Mouse (Mus musculus): Measurements from ENCODE around the gene Rangrf. TPM values are rescaled to one million over a fixed set of nuclear protein-coding genes. Genes with fewer than 3 reads are reported as not detected.
"Not testable (repeated sequence)": the region's sequence is repeated elsewhere in the genome, so short reads cannot be mapped to it uniquely, and the experiment has no call there.

Gene Rangrf
- polyA plus RNA-seq (2011; ENCODE audit: insufficient read length, low read depth, missing spikeins): 35.4 and 38.2 TPM in 2 replicates

DNA sequence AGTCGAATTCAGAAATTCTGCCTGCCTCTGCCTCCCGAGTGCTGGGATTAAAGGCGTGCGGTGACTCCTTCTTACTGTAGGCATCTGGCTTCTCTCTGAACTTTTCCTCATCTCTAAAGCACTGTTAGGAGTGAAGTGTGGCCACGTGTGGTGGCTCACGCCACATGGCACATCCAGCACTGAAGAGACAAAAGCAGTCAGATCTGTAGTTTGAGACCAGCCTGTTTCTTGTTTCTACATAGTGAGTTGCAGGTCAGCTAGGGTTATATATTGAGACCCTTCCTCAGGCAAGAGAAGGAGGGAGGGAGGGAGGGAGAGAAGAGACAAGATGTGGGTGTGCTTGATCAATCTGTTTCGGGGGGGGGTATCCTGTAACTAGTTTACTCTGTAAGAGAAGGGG is at the start of gene Rangrf:
Gene Rangrf (minus strand): TSS at position 101 of the 400 bp plus-strand sequence.
- H3K4me1 ChIP-seq (ENCODE audit: control insufficient read depth, insufficient read depth, low read length): 0 out of 2 replicates have a peak, but pooled peaks cover 2% of the 10 kb centered on the region
- H3K27ac ChIP-seq (ENCODE audit: insufficient read depth, low read length): no peak within 1 kb of the TSS
- peak within 1 kb of the TSS; percentile 31; the same call in 1 of the 2 replicates for H3K4me3 ChIP-seq (ENCODE audit: insufficient read depth, low read length)
- no peak for TF ChIP-seq CTCF (IDR thresholded peaks at IDR 0.05; ENCODE audit: borderline replicate concordance, insufficient read depth, low read length)
- no peak for TF ChIP-seq POLR2A (IDR thresholded peaks at IDR 0.05; ENCODE audit: low read depth, low read length)

DNA sequence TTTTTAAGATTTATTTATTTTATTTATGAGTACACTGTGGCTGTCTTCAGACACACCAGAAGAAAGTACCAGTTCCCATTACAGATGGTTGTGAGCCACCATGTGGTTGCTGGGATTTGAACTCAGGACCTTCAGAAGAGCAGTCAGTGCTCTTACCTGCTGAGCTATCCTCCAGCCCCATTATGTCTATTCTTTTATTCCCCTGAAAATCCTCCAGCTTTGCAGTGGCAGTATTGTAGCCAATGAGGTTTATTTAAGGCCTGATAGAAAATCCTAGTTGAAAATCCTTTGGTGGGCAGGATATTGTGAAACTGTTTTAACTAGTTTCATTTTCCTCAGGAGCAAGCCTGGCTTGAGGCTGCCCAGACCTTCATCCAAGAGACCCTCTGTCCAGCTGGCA is 45.7 kb upstream of the Rangrf start:
- H3K4me3 ChIP-seq (ENCODE audit: insufficient read depth, low read length): no peak overlapping the region
- no peak for TF ChIP-seq POLR2A (IDR thresholded peaks at IDR 0.05; ENCODE audit: low read depth, low read length)
- TF ChIP-seq CTCF (IDR thresholded peaks at IDR 0.05; ENCODE audit: borderline replicate concordance, insufficient read depth, low read length): no peak
- H3K4me1 ChIP-seq (ENCODE audit: control insufficient read depth, insufficient read depth, low read length): no peaks in the 10 kb centered on the region
- H3K27ac ChIP-seq (ENCODE audit: insufficient read depth, low read length): no peak overlapping the region

- Histone ChIP-seq H3K4me3 (ENCODE audit: insufficient read depth, low read length) (peak overlapping the region; percentile 48), H3K27ac (ENCODE audit: insufficient read depth, low read length) (peak overlapping the region; percentile 90), H3K4me1 (ENCODE audit: control insufficient read depth, insufficient read depth, low read length) (no peaks in the 10 kb centered on the region)
- TF ChIP-seq POLR2A (IDR thresholded peaks at IDR 0.05; ENCODE audit: low read depth, low read length): no peak; the same call in 1 of the 2 replicates
- no peak for TF ChIP-seq CTCF (IDR thresholded peaks at IDR 0.05; ENCODE audit: borderline replicate concordance, insufficient read depth, low read length)
Measured at GRCm38 (mm10) chr11:69016755-69017154, 41.8 kb upstream of the Rangrf start.

GRCm38 (mm10) chr11:69015644-69016441 is 40.9 kb upstream of the Rangrf start, which contains the start of gene Ctc1:
TSS of gene Ctc1 (plus strand) at chr11:69015911.
- TF ChIP-seq CTCF (IDR thresholded peaks at IDR 0.05; ENCODE audit: borderline replicate concordance, insufficient read depth, low read length) (peak; percentile 23; the same call in 1 of the 2 replicates), POLR2A (IDR thresholded peaks at IDR 0.05; ENCODE audit: low read depth, low read length) (peak; percentile 84)
- Histone ChIP-seq H3K4me1 (ENCODE audit: control insufficient read depth, insufficient read depth, low read length) (no peaks in the 10 kb centered on the region), H3K27ac (ENCODE audit: insufficient read depth, low read length) (peak within 1 kb of the TSS; percentile 90), H3K4me3 (ENCODE audit: insufficient read depth, low read length) (peak within 1 kb of the TSS; percentile 48)

GRCm38 (mm10) chr11:69012071-69012601 is 37.2 kb upstream of the Rangrf start:
- TF ChIP-seq CTCF (IDR thresholded peaks at IDR 0.05; ENCODE audit: borderline replicate concordance, insufficient read depth, low read length): no peak
- TF ChIP-seq POLR2A (IDR thresholded peaks at IDR 0.05; ENCODE audit: low read depth, low read length): peak; percentile 96
- H3K4me1 ChIP-seq (ENCODE audit: control insufficient read depth, insufficient read depth, low read length): no peaks in the 10 kb centered on the region
- peak overlapping the region; percentile 66 for H3K27ac ChIP-seq (ENCODE audit: insufficient read depth, low read length)
- H3K4me3 ChIP-seq (ENCODE audit: insufficient read depth, low read length): peak overlapping the region; percentile 89

- H3K4me1 ChIP-seq (ENCODE audit: control insufficient read depth, insufficient read depth, low read length); H3K27ac ChIP-seq (ENCODE audit: insufficient read depth, low read length): not testable (repeated sequence)
- H3K4me3 ChIP-seq (ENCODE audit: insufficient read depth, low read length): peak overlapping the region; percentile 89; the same call in 1 of the 2 replicates
Measured at GRCm38 (mm10) chr11:69011445-69011844, 36.5 kb upstream of the Rangrf start.

DNA sequence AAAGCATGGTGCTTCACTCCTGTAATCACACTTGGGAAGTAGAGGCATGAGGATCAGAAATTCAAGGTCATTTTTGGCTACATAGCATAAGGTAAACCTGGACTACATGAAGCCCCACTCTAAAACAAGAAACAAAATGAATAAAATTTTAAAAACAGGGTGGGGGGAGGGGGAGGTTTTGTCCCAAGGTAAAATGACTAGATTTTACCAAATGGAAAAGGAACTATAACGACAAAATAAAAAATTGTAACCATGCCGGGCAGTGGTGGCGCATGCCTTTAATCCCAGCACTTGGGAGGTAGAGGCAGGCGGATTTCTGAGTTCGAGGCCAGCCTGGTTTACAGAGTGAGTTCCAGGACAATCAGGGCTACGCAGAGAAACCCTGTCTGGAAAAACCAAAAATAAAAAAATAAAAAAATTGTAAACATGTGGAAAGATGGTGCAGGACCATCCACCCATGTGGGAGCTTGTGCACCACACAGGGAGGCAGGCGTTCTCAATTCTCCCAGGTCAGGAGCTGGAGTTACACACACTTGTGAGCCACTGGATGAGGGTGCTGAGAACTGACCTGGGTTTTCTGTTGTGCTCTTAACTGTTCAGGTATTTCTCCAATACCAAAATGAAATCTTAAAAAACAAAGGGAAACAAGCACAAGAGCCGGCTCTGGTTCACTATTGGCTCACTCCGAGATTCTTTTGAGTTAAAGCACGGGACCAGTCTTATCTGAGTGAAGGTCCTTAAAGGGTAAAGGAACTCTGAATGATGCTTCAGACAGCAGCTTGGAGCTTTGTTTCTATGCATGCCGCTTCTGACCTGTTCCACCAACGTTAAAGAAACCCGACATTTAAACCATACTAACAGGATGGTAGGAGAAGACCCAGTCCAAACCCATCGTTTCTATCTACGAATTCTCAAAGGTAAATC is 35.7 kb upstream of the Rangrf start:
- Histone ChIP-seq H3K27ac (ENCODE audit: insufficient read depth, low read length) (no peak overlapping the region), H3K4me1 (ENCODE audit: control insufficient read depth, insufficient read depth, low read length) (no peaks in the 10 kb centered on the region)

GRCm38 (mm10) chr11:69009508-69009907 is 34.5 kb upstream of the Rangrf start:
- H3K4me1 ChIP-seq (ENCODE audit: control insufficient read depth, insufficient read depth, low read length): no peaks in the 10 kb centered on the region
- H3K27ac ChIP-seq (ENCODE audit: insufficient read depth, low read length): no peak overlapping the region
- no peak overlapping the region for H3K4me3 ChIP-seq (ENCODE audit: insufficient read depth, low read length)
- no peak for TF ChIP-seq POLR2A (IDR thresholded peaks at IDR 0.05; ENCODE audit: low read depth, low read length)
- no peak for TF ChIP-seq CTCF (IDR thresholded peaks at IDR 0.05; ENCODE audit: borderline replicate concordance, insufficient read depth, low read length)

More for the DNA sequence above, 35.7 kb upstream of the Rangrf start:
- no peak overlapping the region for H3K4me3 ChIP-seq (ENCODE audit: insufficient read depth, low read length)
- TF ChIP-seq POLR2A (IDR thresholded peaks at IDR 0.05; ENCODE audit: low read depth, low read length): no peak
- TF ChIP-seq CTCF (IDR thresholded peaks at IDR 0.05; ENCODE audit: borderline replicate concordance, insufficient read depth, low read length): no peak
